Mouse (Mus musculus) gastrocnemius, postnatal 10 days (tissue): ENCODE data around the gene Wdsub1. TPM values are rescaled to one million over a fixed set of nuclear protein-coding genes. Genes with fewer than 3 reads are reported as not detected.
"Not testable (repeated sequence)": the region's sequence is repeated elsewhere in the genome, so short reads cannot be mapped to it uniquely, and the experiment has no call there.

Experiments
- DNase-seq: peaks from one replicate; pipeline ENCODE4 v3.0.0; 2021; ENCODE audit warnings: mixed read lengths
- long read RNA-seq, 2 experiments: library from polyadenylated mRNA; stranded (forward); transcript quantifications; one replicate each; pipeline ENCODE4 v2.0.0; 2021
- total RNA-seq, 2 experiments: library from RNA; stranded (reverse); gene quantifications; 2 replicates each; pipeline ENCODE4 v1.2.3; 2021

Wdsub1 gene
- total RNA-seq = 10 to 100 TPM; 20.1 to 22.7 TPM
- long read RNA-seq, experiment 1, partial matches to known transcripts = 10 of 31 reads
- long read RNA-seq, experiment 1, other reads (novel, unspliced or antisense) = 19 of 31 reads
- long read RNA-seq, experiment 2, partial matches to known transcripts = 6 of 27 reads
- long read RNA-seq, experiment 2, other reads (novel, unspliced or antisense) = 20 of 27 reads

DNA sequence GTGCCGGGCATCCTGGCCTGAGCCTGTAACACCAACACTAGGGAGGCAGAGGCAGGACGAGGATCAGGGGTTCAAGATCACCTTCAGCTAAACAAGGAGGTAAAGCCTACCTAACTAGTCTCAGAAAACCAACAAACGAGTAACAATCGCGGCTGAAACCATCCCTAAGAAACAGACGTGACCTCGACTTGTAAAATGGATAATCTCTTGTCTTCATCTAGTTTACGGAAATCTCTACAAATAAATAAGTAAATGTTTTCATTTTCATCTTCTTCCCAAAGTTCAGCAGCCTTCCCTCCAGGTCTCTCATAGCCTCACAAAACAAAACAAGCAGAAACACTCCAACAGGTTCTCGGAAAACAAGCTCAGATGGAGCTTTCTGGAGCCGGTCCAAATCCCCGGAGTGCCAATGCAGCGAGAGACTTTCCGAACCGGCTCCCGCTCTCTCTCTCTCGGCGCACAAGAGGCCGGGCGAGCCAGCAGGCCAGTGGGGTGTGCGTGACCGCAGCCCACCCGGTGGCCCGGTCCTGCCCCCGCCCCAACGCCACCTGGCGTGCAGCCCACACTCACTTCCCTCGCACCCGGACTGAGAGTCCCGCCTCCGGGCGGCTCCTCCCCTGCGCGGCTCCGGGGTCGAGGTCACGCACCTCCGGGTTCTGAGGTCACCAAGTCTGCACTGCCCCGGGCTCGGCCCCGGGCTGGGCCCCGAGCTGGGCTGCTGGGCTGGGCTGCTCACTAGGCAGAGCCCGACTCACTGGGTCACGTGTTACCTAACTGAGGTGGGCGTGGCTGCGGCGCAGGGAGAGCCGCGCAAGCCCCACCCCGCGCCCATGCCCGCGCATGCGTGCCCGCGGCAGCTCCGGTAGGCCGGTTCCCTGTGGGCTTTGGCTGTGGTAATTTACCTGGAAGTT, at the start of gene Wdsub1:
Wdsub1 (minus strand) TSS at position 761 of the 911 bp plus-strand sequence.
- DNase-seq = peak; percentile 94

DNA sequence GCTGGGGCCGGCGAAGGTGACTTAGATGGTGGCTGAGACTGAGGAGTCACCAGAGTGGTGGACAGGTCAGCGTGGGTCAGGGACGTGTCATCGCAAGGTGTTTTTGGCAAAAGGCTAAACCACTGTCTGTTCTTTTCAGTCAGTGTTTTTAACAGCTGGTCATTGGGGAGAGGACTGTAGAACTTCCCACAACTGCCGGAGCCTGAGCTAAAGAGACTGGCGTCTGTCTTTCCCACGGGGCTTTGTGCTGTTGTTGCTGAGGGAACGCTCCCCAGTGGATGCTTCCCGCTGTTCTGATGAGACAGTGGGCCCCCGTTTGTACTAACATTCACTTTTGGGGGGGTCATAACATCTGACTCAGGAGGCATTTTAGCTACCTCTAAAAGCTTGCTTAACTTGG, 31.2 kb upstream of the Wdsub1 start:
- DNase-seq = no peak

DNA sequence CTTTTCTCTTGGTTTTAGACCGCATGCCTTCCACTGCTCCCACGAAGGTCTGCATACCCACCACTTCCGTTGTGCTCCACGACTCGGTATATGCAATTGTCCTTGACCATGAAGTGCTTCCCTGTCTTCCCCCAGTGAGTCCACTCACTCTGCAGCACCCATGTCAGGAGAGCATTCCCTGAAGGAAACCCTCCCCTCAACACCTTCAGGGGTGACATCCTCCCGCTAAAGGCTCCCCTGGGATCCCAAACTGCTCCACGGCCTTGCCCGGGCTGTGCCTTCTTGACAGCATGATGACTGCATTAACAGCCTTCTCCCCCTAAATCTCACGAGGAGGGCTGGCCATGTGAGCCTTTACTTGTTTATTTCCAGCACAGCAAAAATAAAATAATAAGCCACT, 25.7 kb upstream of the Wdsub1 start:
- DNase-seq = no peak

DNA sequence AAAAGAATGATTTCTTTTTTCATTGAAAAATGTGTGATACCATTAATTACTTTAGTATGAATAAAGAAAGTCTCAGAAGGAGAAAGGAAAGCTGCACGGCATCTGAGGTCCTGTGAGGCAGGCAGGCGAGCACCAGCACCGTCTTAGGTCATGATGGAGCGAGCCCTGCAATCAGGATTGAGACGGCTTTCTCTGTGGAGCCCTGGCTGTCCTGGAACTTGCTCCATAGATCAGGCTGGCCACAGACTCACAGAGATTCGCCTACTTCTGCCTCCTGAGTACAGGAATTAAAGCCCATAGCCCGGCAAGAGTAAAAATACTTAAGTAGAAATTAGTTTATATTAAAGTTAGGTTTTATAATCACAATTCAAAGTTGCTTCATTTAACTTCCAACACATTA, 21.6 kb upstream of the Wdsub1 start:
- no peak for DNase-seq

DNA sequence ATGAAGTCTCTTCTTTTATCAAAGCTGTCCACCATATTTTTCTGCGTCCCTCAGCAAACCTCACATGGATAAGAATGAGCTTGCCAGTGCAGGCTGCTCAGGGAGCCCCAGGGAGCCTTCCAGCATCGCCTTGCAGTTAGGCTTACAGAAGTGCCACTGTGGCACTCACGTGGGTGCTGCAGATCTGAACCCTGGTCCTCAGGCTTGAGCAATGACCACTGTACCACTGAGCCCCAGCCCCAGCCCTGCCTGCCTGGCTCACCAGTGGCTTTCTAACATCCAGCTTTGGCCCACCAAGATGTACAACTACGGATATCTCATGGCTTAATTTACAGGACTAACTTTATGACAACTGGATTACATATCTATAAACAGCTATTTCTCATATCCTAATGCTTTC, 16.3 kb upstream of the Wdsub1 start:
- DNase-seq = no peak

DNA sequence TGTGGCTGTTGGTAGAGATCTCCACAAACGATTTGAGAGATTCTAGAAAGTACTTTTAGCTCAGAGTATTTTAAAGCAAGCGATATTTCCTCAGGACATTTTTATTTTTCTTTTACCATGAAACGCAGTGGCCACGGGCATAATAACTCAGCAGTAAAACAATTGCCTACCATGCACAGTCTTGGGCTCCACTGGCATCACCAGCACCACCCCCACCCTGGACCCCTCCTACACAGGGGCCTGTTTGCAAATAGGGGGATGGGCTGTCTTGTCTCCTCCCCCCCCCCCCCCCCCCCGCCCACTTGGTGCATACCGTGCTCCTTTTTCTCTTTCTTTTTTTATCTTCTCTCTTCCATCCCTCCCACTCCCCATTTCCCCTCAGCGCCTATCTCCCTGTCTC, 15.7 kb upstream of the Wdsub1 start:
- DNase-seq = no peak

DNA sequence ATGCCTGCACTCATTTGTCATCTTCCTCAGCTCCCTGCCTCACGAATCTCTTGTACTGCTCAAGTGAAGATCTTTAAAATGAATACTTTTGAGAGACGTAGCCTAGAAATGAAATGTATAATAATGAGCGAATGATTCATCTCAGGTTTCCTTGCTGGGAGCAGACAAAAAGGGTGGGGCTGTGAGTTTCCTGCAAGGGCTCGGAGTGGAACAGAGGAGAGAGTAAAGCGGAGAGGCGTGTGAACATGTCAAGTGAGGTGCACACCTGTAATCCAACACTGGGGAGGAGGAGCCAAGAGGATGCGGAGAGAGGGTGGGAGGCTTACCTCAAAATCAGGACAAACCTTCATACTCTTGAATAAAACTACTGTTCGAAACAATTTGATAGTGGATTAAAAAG, 14.4 kb upstream of the Wdsub1 start:
- no peak for DNase-seq

DNA sequence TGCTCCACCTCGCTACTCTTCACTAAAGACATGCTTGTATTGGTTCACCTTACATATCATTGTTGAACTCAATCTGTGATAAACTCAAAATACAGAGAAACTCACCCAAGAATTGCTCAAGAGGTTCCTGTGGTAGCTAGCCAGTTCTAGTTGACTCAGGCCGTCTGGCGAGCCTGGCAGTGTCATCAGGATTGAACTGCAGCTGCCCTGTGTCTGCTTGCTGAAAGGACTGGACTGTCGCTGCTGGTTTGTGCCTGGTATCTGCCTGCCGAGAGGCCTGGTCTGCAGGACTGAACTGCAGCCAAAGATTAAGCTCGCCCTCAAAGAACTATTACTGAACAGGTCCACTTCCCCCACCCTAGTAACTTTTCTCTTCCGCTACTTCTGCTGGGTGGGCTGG, 14.0 kb upstream of the Wdsub1 start:
- DNase-seq = no peak

DNA sequence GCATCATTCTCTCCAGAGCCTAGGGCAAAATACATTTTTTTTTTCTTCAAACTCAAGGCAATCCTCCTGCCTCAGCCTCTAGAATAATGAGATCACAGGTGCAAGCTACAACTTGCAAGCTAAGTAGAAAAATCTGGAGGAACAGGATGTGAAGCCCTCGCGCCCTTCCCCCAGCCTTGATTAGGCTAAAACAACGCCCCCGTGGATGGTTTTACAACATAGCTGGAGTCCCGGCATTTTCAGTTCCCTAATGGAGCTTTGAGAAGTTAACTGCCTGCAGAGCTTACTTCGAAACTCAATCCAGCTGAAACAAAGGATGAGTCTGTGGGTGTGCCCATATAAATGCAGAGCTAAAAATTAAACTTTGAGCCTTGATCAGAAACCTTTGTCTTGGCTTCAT, 7.3 kb upstream of the Wdsub1 start:
- DNase-seq = no peak

DNA sequence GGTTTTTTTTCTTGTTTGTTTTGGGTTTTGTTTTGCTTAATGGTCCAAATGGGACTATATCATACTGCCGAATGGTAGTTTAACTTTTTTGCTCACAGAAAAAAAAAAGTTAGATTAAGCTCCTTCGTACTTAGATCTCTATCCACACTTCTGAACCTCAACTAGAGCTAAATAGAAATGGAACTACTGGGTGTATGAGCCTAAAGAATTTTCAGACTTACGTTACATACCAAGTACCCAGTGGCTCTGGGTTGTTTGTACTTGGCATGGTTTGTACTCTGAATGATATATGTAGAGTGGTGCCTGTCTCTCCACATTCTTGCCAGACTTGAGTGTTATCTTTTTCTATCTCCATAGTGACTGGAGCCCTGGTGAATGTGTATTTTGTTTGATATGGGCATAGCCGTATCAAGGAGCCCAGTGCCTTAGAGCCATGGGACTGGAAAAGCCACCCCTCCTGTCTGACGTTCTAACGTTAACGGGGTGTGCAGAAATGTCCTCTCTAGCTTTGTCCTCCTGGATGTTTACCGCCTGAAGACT, 421 bp upstream of the Wdsub1 start:
- no peak for DNase-seq

DNA sequence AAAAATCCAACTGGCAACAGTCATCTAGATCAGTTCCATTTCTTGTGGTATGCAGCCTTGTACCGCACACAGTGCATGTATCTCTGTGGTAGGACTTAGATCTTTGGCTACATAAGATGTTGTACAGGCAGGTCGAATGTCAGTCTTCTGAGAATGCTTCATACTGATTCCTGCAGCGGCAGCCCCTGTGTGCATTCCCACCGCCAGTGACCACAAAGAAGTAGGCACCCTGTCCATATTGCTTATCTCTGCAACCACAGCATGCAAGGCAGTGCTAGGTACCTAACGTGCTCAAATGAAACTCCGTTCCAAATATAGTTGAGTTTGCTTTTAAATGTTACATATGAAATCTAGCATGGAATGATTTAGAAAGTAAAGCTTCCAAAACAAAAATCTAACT, 987 bp downstream of the Wdsub1 start:
- no peak for DNase-seq

DNA sequence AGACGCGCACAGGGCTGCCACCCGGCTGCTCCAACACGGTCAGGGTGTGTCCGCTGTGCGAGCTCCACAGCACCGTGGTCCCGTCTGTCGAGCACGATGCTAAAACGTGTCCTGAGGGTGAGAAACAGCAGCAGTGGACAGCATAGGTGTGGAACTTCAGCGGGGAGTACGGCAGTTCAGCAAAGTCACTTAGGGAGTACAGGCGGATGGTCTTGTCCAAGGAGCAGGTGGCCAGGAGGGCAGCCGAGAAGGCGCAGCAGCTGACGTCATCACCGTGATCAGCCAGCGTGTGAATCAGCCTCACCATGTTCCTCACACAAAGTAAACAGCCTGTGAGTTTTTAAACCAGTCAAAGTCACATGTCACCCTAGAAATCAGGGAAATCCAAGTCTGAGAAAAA, 4.2 kb downstream of the Wdsub1 start:
- DNase-seq = no peak

DNA sequence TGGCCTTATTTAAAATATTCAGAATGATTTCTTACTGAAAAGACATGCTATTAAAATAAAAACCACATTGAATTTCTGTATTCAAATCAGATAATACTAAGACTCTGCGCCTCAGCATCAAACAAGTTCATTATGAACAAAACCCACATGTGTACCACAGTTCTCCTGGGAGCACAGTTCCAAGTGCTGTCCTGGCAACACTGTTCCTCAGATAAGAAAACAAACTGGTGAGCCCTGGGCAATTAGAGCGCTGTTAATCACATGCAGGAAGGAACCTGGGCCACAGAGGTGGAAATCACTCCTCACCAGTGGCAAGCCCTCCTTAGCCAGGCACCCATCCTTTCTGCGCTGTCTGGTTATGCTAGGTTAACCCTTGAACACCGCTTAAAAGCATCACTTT, 5.1 kb downstream of the Wdsub1 start:
- no peak for DNase-seq

DNA sequence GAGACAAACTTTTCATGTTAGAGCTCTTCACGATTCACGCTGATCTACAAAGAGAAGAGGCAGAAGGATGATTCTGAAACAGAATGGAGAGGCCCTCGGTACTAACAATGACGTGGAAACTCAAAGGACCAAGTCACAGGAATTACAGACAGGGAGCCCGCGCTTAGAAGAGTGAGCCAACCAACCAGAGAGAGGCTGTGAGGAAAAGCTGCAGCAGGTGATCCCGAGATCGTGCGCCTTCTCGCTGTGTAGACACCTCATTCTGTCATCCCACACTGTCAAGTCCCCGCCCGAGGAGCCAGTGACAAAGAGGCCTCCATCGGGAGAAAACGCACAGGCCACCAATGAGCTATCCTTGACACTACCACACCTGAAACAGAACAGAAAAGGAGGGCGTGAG, 5.9 kb downstream of the Wdsub1 start:
- no peak for DNase-seq

DNA sequence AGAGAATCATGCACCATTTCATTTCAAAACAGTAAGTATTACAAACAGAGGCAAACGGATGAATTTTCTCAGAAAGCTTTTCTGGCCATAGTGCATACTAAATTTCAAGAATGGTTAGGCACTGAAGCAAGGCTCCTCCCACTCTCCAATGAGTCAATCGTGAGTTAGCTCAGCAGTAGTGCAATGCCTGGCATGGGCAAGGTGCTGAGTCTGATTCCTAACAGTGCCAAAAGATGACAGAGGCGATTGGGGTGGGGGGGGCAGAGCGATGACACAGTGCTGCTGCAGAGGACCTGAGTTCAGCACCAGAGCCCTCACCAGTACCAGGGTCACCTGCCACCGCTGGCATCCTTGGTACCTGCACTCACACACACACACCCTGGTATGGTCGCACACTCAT, 11.9 kb downstream of the Wdsub1 start:
- DNase-seq = no peak

DNA sequence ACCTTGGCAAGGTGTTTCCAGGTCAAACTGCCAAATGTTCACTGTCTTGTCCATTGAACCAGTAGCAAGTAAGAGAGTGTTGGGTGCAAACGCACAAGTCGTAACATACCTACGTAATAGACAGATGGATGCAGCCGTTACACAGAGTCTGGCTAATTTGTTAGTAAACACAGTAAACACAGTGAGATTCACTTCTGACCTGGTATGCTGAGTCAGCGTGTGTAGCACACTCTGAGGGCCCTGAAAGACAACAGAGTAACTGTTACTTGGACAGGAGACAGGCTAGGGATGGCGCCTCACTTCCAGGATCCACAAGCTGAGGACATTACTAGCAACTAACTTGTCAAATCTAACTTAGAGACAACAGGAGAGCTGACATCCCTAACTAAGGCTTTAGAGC, 19.8 kb downstream of the Wdsub1 start:
- no peak for DNase-seq

DNA sequence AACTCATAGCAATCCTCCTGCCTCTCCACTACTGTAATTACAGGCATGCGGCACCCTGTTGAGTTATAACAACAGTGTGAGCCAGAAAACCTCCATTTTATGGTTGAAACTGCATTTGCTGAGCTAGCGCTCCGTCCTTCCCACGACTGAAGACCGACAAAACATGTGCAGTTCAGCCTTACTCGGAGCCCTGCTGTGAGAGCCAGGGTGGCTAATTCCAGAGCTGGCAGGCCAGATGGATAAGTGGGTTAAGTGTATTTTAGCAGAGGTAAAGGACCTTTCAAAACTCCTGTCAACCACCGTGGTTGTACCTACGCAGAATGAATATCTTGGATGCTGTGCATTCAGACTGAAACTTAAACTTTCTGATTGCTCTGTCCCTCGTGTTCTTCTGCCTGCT, 28.0 kb downstream of the Wdsub1 start:
- no peak for DNase-seq

DNA sequence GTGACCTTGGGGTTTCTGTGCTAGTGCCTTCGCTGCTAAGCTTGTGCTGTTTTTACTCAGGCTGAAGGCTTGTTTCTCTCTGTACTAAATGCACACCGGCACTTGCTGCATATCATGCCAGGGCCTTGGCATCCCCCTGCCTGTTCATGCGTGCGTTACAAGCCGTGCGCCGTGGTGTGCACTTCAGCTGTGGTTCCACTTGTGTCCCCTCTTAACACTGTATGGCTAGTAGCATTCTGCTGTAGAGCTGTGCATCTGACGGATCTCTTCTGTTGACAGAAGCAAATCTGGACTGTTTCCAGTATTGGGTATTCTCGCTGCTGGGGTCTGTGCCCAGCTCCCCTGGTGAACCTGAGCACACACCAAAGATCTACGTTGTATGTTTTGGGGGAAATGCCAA, 28.8 kb downstream of the Wdsub1 start:
- no peak for DNase-seq

DNA sequence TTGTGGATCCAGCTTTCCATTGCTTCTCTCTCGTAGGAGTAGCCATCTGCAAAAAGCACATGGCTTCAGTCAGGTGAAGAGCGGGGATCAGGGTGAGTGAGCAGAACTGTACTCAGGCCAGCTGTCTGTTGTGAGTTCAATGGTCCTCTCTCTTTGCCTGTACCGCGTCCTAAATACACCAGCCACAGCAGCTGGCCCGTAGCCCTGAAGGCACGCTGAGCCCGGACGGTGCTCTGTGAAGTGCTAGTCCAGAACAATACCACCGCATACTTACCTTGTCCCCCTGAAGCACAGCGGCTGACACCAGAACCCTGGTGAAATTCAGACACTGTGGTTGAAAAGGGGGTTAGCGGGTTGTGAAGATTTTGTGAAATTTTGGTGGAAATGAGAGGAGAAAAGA, 29.5 kb downstream of the Wdsub1 start:
- DNase-seq = no peak

DNA sequence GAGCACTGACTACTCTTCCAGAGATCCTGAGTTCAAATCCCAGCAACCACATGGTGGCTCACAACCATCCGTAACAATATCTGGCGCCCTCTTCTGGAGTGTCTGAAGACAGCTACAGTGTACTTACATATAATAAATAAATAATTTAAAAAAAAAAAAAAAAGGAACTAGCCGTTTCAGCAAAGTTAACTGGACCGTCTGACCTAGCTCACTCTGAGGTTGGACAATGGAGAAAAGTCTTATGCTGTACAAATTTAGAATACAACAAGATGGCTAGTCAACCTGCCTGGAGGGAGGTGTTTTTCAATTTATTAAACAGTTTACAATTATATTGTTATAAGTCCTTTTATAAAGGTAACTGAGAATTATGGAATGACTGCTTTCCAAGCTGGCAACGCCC, 30.5 kb downstream of the Wdsub1 start:
- not testable (repeated sequence) for DNase-seq

DNA sequence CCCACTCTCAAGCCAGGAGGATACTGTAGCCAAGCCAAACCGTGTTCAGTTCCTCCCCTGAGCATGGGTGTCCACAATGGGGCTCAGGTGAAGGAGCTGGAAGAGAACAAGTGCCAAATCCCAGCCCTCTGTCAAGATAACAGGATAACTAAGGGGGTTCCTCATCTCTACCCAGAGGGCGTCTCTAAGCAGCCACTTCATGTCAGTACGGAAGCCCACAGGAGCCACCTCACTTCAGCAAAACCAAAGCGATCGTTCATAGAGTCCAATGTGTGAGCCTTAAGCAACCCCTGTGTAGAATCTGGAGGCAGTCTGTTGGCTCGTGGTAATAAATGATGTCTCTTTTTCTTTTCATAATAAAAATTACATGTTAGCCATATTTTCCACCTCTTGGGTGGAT, 38.5 kb downstream of the Wdsub1 start:
- no peak for DNase-seq

DNA sequence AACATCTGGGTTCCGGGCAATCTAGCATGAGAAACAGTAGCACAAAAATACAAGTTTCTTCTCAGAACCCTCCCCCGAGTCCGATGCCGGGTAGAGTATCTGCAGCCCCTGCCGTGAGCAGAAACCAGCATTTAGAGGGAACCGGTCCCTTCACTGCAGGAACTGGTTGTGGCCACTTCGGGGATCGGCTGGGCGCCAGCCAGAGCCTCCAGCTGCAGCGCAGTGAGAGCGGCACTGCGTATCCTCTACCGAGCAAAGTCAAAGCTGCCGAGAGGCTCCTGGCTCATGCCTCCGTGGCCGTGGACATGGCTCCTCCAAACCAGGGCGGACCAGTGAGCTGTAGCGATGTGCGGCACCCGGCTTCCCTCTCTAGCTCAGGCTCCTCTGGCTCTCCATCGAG, 39.2 kb downstream of the Wdsub1 start:
- DNase-seq = no peak

DNA sequence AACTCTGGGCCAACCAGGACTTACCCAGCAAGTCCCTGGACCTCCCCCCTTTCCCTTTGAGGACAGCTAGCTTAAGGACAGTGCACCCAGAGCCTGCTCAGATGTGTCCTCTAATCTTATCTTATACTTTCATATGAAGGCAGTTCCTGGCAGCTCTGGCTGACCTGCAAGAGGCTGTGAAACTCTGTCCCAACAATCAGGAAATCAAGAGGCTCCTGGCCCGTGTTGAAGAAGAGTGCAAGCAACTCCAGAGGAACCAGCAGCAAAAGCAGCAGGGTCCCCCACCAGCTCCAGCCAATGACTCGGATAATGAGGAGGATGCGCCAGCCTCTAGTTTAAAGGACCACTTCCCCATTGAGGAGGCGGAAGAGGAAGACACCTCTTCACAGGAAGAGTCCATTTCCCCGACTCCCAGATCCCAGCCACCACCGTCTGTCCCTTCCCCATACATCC, 39.8 kb downstream of the Wdsub1 start:
- no peak for DNase-seq

DNA sequence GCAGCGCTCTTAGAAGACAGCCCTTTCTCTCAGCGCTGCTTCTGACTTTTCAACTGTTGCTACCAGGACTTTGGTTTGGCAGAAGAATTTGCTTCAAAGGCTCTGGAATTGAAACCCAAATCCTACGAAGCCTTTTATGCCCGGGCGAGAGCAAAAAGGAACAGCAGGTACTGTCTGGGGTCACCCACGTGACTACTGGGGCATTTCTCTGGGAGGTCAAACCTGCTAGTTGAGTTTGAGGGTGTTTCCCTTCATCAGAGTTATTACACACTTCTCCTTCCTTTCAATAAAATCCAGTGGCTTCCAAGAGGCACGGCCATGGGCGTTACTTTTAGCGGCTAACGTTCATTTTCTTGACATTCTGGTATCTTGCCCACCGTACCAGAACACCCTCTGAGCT, 40.4 kb downstream of the Wdsub1 start:
- DNase-seq = no peak
